Mouse (Mus musculus): ENCODE measurements around the gene Gpank1.
"Not testable (repeated sequence)": the region's sequence is repeated elsewhere in the genome, so short reads cannot be mapped to it uniquely, and the experiment has no call there.

Gpank1 gene

GRCm38 (mm10) chr17:35100196-35100765 is 21.0 kb upstream of the Gpank1 start:
- no peak for DNase-seq (ENCODE audit: low spot score in 2 of 2)

GRCm38 (mm10) chr17:35101161-35101560 is 20.1 kb upstream of the Gpank1 start:
- DNase-seq (ENCODE audit: low spot score in 2 of 2), result no peak

DNA sequence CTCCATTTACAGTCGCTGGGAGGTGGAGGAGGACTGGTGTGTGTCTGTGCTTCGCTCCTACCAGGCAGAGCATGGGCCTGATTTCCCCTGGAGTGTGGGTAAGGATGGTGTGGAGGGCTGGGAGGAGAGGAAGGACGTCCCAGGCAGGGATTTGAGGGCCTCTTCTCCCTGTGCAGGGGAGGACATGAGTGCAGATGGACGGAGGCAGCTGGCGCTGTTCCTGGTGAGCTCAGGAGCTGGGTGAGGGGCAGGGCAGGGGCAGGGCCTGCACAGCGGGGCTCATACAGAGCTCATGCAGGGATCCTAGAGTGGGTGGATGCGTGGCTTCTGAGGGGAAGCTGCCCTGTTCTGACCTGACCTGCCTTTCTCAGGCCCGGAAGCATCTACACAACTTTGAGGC is 19.0 kb upstream of the Gpank1 start:
- no peak for DNase-seq (ENCODE audit: low spot score in 2 of 2)

DNA sequence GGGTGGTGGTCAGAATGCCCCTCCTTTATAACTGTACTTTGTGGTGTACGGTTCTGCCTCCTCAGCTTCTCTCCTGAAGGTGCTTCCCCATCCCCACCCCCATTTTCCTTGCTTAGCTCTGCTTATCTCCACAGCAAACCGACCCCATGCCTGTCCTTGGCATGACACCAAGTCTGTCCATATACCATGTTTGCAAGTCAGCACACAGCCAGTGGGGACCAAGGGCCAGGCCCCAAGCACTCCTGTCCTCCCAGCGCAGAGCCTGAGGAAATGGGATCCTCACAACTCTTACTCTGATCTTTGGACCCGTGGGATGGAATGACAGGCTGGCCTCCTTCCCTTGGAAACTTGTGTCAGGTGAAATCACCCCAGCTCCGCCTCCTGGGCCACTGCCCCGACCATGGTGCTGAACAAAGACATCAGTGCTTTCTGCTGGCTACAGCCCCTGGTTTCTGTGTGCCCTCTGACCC is 18.0 kb upstream of the Gpank1 start:
- no peak for DNase-seq (ENCODE audit: low spot score in 2 of 2)

DNA sequence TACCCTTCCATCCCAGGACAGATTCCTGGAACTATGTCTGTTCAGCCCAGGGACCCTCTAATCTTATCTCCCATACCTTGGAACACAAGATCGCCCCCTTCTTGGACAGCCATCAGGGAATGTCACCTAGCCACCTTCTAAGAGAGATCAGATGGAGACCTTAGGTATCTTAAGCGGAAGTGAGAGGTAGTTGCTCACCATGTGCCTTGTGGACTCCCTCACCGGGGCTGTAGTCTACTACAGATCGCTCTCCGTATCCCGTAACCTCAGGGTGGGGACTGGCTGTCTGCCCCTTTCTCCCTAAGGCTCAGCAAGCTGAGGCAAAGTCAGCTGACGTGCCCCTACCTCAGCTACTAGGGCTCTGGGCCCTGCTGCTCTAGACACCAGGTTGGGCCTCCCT is 17.2 kb upstream of the Gpank1 start:
- no peak for DNase-seq (ENCODE audit: low spot score in 2 of 2)

GRCm38 (mm10) chr17:35104754-35105153 is 16.5 kb upstream of the Gpank1 start:
- DNase-seq (ENCODE audit: low spot score in 2 of 2), result no peak

DNA sequence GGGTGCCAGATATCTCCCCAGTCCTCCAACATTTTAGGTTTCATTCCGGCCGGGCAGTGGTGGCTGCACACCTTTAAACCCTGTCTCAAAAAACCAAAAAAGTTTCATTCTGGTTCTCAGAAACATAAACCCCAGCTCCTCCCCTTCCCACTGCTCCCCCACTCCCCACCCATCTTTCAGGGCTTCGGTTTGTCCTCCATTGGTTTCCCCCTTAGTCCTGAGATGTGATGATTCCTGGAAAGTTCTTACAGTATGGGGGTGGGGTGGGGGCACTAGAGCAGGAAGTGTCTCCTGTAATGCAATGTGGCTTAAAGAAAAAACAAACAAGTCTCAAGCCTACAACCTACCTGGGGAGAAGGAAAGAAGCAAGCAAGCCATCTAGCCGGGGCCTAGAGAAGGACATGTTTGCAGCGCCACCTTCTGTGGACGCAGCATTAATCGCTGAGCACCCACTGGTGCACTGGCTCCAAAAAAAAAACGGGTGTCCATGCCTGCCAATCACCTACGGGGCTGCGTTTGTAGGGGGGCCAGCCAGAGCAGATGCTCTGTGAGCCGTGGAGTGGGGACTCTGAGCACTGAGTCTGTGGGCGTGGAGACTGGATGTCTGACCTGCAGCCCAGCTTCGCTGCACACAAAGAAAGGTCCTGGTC is 15.4 kb upstream of the Gpank1 start:
- no peak for DNase-seq (ENCODE audit: low spot score in 2 of 2)

DNA sequence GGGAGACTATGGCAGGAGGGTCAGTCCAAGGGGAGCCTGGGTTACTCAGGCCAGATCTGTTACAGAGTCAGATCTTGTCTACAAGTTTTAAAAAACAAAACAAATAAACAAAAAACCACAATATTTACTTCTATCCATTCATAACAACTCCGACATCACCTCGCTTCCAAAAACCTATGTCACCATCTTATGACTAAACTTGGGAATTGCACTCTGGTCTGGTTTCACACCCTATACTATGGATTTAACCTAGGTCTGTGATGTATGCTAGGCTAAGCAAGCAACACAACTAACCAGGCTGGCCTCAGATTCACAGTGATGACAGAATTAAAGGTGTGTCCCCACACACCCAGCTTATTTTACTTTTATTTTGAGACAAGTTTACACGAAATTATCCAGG is 14.7 kb upstream of the Gpank1 start:
- no peak for DNase-seq (ENCODE audit: low spot score in 2 of 2)

DNA sequence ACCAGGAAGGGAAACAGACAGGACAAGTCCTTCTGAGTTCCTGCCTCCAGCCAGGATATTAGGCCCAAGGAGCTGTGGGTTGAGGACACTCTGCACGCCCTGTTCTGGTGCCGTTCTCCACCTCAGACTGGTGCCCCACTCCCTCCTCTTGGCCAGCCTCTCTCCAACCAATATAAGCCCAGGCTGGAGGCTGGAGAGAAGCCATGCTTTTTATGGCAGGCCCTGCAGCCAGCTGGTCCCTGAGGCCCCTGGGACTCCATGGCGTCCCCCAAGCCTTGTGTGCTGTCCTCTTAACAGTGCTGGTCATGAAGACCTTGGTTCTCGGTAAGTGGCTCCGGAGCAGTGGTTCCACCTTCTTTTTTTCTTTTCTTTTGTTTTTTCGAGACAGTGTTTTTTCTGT is 13.2 kb upstream of the Gpank1 start, which contains the start of gene Ly6g5c:
TSS of gene Ly6g5c (plus strand) at position 183 of the 400 bp plus-strand sequence.
- DNase-seq (ENCODE audit: low spot score in 2 of 2), result no peak

GRCm38 (mm10) chr17:35111774-35112173 is 9.5 kb upstream of the Gpank1 start:
- no peak for DNase-seq (ENCODE audit: low spot score in 2 of 2)

DNA sequence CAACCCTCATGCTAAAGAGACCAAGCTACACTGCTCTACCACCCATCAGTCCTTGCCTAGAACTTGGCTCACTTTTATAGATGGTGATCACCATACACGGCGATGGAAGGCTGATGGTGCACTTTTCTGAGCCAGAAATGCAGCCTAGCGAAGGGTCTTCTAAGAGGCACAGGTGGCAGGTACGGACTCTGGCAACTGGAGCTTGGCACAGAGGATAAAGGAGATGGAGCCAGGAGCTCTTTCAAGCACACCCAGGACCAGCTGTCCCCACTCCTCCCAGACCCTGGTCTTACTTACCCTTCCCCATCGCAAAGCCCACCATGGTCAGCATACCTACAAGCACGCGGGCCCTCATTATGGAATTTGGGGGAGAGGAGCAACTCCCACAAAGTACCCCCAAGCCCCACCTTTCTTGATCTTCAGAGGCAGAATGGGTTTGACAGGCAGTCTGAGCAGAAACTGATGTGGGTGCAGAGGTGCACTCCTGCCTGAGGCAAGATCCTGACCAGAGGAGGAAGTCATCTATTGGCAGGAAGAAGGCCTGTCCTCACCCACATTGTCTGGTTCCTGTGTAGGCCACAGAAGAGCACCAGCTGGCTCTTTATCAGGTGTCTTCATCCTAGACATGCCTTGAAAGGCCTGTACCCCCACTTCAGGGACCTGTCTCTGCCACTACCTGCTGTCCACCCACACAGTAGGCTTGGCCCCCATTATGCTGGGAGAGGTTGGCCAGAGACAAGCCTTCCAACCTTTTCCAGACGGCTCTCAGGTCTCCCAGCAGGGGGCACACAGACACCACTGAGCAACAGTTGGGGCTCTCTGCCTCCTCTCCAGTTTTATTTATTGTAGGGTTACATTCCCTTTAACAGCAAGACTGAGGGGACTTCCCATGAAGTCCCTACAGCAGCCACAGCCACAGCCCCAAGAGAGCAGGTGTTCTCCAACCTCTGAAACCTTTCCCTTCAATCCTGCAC is 5.9 kb upstream of the Gpank1 start, which contains the start of gene Ly6g5b:
TSS of gene Ly6g5b (minus strand) at position 383 of the 974 bp plus-strand sequence.
- no peak for DNase-seq (ENCODE audit: low spot score in 2 of 2)

GRCm38 (mm10) chr17:35120745-35121142 is 511 bp upstream of the Gpank1 start:
- no peak for DNase-seq (ENCODE audit: low spot score in 2 of 2)

DNA sequence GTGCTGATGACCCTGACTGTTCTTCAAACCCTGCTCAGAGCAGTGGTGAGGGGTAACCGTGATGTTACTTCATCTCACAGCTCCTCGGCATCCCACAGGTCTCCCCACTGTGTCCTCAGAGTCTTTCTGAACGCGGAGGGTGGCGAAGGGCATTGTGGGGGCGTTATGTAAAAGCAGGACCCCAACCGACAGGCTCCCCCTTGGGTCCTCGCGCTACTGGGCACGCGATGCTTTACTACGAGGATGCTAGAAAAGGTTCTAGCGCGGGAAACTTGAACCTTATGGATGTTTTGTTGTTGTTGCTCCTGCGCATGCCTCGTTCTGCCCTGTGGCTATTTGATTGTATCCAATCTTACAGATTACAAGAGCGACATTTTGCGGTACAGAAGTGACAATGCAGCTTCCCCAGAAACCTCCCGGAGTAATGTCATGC is 632 bp downstream of the Gpank1 start, which contains the start of gene Csnk2b:
TSS of gene Csnk2b (minus strand) at position 183 of the 433 bp plus-strand sequence.
- peak; percentile 72 to 78 for DNase-seq (ENCODE audit: low spot score in 2 of 2)

- not testable (repeated sequence) for DNase-seq (ENCODE audit: low spot score in 2 of 2)
Measured at GRCm38 (mm10) chr17:35123287-35123686, 2.0 kb downstream of the Gpank1 start.

DNA sequence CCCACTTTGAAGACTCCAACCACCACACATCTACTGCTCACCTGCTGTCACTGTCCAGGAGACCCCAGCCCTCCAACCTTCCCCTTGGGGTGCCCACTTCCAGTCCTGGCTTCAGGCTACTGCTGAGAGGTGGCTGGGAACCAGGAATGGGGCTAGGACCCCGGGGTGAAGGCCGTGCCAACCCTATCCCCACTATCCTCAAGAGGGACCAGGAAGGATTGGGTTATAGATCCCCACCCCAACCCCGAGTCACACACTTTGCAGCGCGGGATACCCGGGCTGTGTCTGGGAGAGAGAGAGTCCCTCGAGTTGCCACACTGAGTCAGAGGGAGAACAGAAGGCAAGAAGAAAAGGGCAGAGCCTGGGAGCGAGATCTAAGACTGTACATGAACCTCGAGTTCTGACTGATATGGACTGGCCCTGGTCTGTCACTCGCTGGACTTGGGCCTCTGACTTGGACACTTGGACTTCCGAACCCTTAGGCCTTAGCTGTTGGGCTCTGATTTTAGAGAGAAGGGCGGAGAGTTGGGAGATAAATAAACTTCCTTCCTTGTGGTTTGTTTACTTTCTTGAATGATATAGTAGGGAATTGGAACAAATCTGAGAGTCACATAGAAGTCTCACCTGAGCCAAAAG is 3.1 kb downstream of the Gpank1 start:
- DNase-seq (ENCODE audit: low spot score in 2 of 2), result not testable (repeated sequence)

- no peak for DNase-seq (ENCODE audit: low spot score in 2 of 2)
Measured at GRCm38 (mm10) chr17:35125081-35125480, 3.8 kb downstream of the Gpank1 start.

GRCm38 (mm10) chr17:35125578-35125977 is 4.3 kb downstream of the Gpank1 start:
- DNase-seq (ENCODE audit: low spot score in 2 of 2), result no peak

DNA sequence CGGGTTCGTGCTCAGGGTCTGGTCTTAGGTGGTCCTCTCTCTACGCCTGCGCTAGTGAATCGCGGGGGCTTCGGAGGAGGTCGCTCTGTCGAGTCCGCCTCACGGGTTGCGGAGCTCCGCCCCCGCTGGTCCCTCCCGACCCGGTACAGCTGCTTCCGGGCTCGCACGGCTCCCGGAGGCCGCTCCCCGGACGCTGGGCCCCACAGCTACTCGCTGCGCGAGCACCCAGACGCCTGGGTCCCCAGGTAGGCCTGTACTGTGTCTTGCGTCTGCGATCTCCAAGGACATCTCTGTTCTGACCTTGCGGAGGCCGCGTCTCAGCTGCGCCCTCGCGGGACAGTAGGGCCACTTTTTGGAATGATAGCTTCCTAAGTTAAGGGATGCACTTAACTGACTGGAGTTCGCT is 5.0 kb downstream of the Gpank1 start, which contains the start of gene D17H6S53E:
TSS of gene D17H6S53E (plus strand) at position 168 of the 406 bp plus-strand sequence.
- DNase-seq (ENCODE audit: low spot score in 2 of 2), result peak; percentile 66 to 72

GRCm38 (mm10) chr17:35127017-35127416 is 5.8 kb downstream of the Gpank1 start:
- no peak for DNase-seq (ENCODE audit: low spot score in 2 of 2)

DNA sequence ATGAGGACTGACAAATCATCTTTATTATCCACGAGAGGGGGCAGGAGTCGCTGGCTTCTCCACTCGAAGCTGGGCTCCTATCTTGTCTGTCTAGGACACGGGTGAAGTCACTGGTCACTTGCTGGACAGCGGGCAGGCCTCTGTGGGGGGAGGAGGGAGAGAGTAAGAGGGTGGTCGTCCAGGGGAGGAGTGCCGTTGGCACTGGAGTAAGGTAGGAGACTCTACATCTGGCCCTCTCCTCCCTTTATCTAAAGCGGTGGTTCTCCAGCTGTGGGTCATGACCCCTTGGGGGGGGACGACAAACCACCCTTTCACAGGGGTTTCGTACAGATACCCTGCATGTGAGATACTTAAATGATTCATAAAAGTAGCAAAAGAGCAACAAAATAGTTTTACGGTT is 7.7 kb downstream of the Gpank1 start:
- DNase-seq (ENCODE audit: low spot score in 2 of 2), result no peak

DNA sequence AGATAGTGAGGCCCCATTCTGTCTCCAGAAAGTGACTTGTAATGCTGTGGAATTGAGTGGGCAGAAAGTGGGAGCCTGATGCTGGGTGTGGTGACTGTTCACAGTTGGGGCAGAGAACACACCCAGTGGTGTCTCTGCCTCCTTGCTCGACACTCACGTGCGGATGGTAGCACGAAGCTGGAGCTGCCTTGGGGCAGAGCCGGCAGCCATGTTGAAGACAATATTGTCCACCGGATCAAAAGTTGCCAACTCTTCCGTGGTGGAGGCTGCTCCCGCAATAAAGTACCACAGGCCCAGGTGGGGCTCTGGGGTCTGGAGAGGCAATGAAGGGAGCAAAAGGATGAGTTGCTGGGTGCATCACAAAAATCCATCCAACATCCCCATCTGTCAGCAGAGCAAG is 9.8 kb downstream of the Gpank1 start:
- DNase-seq (ENCODE audit: low spot score in 2 of 2), result no peak

Data from right cerebral cortex, adult 2 months (tissue).